18 mouse cellular contexts compared by ENCODE assay signal in genomic region chr6:135397089-135397488, GRCm38 (mm10). TPM values are rescaled to one million over a fixed set of nuclear protein-coding genes. Genes with fewer than 3 reads are reported as not detected.
DNase-seq lines count a peak whose midpoint lies in the region; ATAC-seq and TF ChIP-seq lines count a peak whose summit lies in the region.
"Had no signal": no experiment of that assay in that cellular context is flagged by ENCODE, and none has a peak within 500 bp of the region (broad histone marks: within the 10 kb centered on the region; RNA-seq: fewer than 3 reads in every experiment).

No protein-coding gene starts in this region.

- no peak overlapping the region for H3K4me2 ChIP-seq in liver, embryonic 11.5 days
- no peak overlapping the region for H3K4me2 ChIP-seq in CH12.LX (ENCODE audit: insufficient read depth, low read depth, poor library complexity, severe bottlenecking)
- H3K4me2 ChIP-seq: forebrain, embryonic 13.5 days; hindbrain, embryonic 13.5 days had no signal

- H3K36me3 ChIP-seq in liver, embryonic 11.5 days (ENCODE audit: control insufficient read depth, insufficient read depth, low read length): no peaks in the 10 kb centered on the region
- H3K36me3 ChIP-seq in CH12.LX (replicated peaks in 1 of 2; ENCODE audit: control insufficient read depth in 1 of 2, insufficient read depth in 1 of 2, low read length in 1 of 2): no peaks in the 10 kb centered on the region
- H3K36me3 ChIP-seq: embryonic facial prominence, embryonic 10.5 days; hindbrain, embryonic 13.5 days; midbrain, embryonic 10.5 days had no signal

- WGBS in liver, embryonic 11.5 days: 74% methylated on average over 4 of the region's 4 CpGs

- no peaks in the 10 kb centered on the region for H3K9me3 ChIP-seq in liver, embryonic 11.5 days (ENCODE audit: control insufficient read depth, low read length)
- no peaks in the 10 kb centered on the region for H3K9me3 ChIP-seq in CH12.LX (replicated peaks; ENCODE audit: low read length)
- H3K9me3 ChIP-seq: embryonic facial prominence, embryonic 10.5 days; forebrain, embryonic 13.5 days; hindbrain, embryonic 13.5 days; midbrain, embryonic 10.5 days had no signal

- no peak for TF ChIP-seq POLR2A in CH12.LX (IDR thresholded peaks at IDR 0.05; ENCODE audit: low read depth, low read length)

- peak in 1 of 2 experiments; percentile 46; a peak in 2 of 4 replicates for TF ChIP-seq CTCF in CH12.LX (conservative IDR thresholded peaks at IDR 0.05 in 1 of 2, IDR thresholded peaks at IDR 0.05 in 1 of 2; ENCODE audit: low read depth in 2 of 2, low read length in 2 of 2)

- H3K27ac ChIP-seq in liver, embryonic 11.5 days (ENCODE audit: low read depth, low read length): no peak overlapping the region
- H3K27ac ChIP-seq in CH12.LX (ENCODE audit: insufficient read depth, low read depth): no peak overlapping the region
- H3K27ac ChIP-seq: embryonic facial prominence, embryonic 10.5 days; forebrain, embryonic 13.5 days; hindbrain, embryonic 13.5 days; midbrain, embryonic 10.5 days had no signal

- no peak for ATAC-seq in liver, embryonic 11.5 days (replicated peaks; ENCODE audit: low FRiP score)
- ATAC-seq: CD4-positive, CD25-positive, alpha-beta regulatory T cell, adult 4 months; forebrain, embryonic 13.5 days had no signal

- no peak; the same call in none of the 2 replicates for TF ChIP-seq RAD21 in CH12.LX (IDR thresholded peaks at IDR 0.05; ENCODE audit: low read depth, low read length)

- H3K4me1 ChIP-seq in liver, embryonic 11.5 days (replicated peaks; ENCODE audit: control insufficient read depth, insufficient read depth, low read length): no peaks in the 10 kb centered on the region
- no peaks in the 10 kb centered on the region for H3K4me1 ChIP-seq in CH12.LX (ENCODE audit: control insufficient read depth in 1 of 2, insufficient read depth in 2 of 2)
- H3K4me1 ChIP-seq: embryonic facial prominence, embryonic 10.5 days; forebrain, embryonic 13.5 days; hindbrain, embryonic 13.5 days; midbrain, embryonic 10.5 days had no signal

- no peaks in the 10 kb centered on the region for H3K79me2 ChIP-seq in CH12.LX (replicated peaks; ENCODE audit: control insufficient read depth, extremely low read depth, insufficient read depth, poor library complexity, severe bottlenecking)

- no peak overlapping the region for H3K9ac ChIP-seq in liver, embryonic 11.5 days (ENCODE audit: low read depth, low read length)
- no peak overlapping the region for H3K9ac ChIP-seq in CH12.LX (ENCODE audit: insufficient read depth, low read depth)
- H3K9ac ChIP-seq: forebrain, embryonic 13.5 days; hindbrain, embryonic 13.5 days had no signal

- TF ChIP-seq EP300 in CH12.LX (IDR thresholded peaks at IDR 0.05; ENCODE audit: low read length): no peak

- no peak overlapping the region for H3K4me3 ChIP-seq in liver, embryonic 11.5 days (ENCODE audit: low read depth, low read length)
- H3K4me3 ChIP-seq in CH12.LX (replicated peaks in 1 of 3; ENCODE audit: low read depth in 2 of 3, low read length in 2 of 3, poor library complexity in 1 of 3): no peak overlapping the region
- H3K4me3 ChIP-seq: embryonic facial prominence, embryonic 10.5 days; forebrain, embryonic 13.5 days; hindbrain, embryonic 13.5 days; midbrain, embryonic 10.5 days had no signal

- dilution Hi-C loops in CH12.LX (cut with MboI; ENCODE audit: extremely low pct_ligation_motif_present, extremely low pct_unique_long_range_greater_than_20kb, low sequenced_read_pairs): no loop called here

- in situ Hi-C loops in CH12.LX (cut with MboI; ENCODE audit: low pct_ligation_motif_present, low pct_unique_long_range_greater_than_20kb, low sequenced_read_pairs): no loop called here

- no peaks in the 10 kb centered on the region for H3K27me3 ChIP-seq in liver, embryonic 11.5 days (replicated peaks; ENCODE audit: control insufficient read depth, insufficient read depth, low read length)
- peaks cover 6% of the 10 kb centered on the region for H3K27me3 ChIP-seq in CH12.LX (replicated peaks)
- H3K27me3 ChIP-seq: forebrain, embryonic 13.5 days; hindbrain, embryonic 13.5 days had no signal

- DNase-seq in liver (peak; percentile 40), 416B (ENCODE audit: low read depth) (peak; percentile 52), CH12.LX (ENCODE audit: extremely low read depth) (peak; percentile 31)
- no peak for DNase-seq in liver, embryonic 11.5 days (ENCODE audit: low spot score)
- DNase-seq in induced T-regulatory cell, adult 2 months (ENCODE audit: low read depth): peak; percentile 32
- DNase-seq in urinary bladder, postnatal 36 days (ENCODE audit: low spot score in 2 of 2): no peak
- no peak for DNase-seq in layer of hippocampus, postnatal 14 days (ENCODE audit: low spot score in 2 of 2)
- DNase-seq: cerebellum, postnatal 25 days; gastrocnemius, postnatal 36 days; heart, postnatal 10 days; kidney, adult 2 months; kidney, postnatal 25 days; lung, postnatal 14 days had no signal

TF ChIP-seq in CH12.LX, 34 proteins besides CTCF, POLR2A, EP300 and RAD21:
- TF ChIP-seq SIN3A (IDR thresholded peaks at IDR 0.05; ENCODE audit: low read length): no peak
- TF ChIP-seq TBP (conservative IDR thresholded peaks at IDR 0.05; ENCODE audit: low read depth, low read length): no peak
- TF ChIP-seq NELFE (IDR thresholded peaks at IDR 0.05; ENCODE audit: low read depth, low read length): no peak
- no peak for TF ChIP-seq ZNF384 (IDR thresholded peaks at IDR 0.05; ENCODE audit: low read depth, low read length)
- TF ChIP-seq JUN (IDR thresholded peaks at IDR 0.05; ENCODE audit: insufficient read depth, low read depth, low read length): no peak
- no peak for TF ChIP-seq JUND (conservative IDR thresholded peaks at IDR 0.05; ENCODE audit: low read depth, low read length)
- TF ChIP-seq NRF1 (IDR thresholded peaks at IDR 0.05; ENCODE audit: low read depth, low read length): no peak
- no peak for TF ChIP-seq USF1 (IDR thresholded peaks at IDR 0.05; ENCODE audit: low read depth, low read length)
- no peak for TF ChIP-seq TCF12 (IDR thresholded peaks at IDR 0.05; ENCODE audit: low read depth, low read length)
- no peak for TF ChIP-seq MAFK (IDR thresholded peaks at IDR 0.05; ENCODE audit: insufficient replicate concordance, low read length)

RNA-seq across cellular contexts. Expression of gene Emp1, which starts 34.7 kb away (rescaled TPM):
- polyA plus RNA-seq in liver, embryonic 11.5 days (2014; fragmentation: Nextera tagmentation; extraction: Ambion mirVana): 0.81 and 1.5 TPM in 2 replicates
- total RNA-seq in CH12.LX (2012; rRNA removed) (1.9 and 2.5 TPM in 2 replicates), CH12.LX (2014; rRNA removed) (11.3 and 14.6 TPM in 2 replicates)
- polyA plus RNA-seq in CH12.LX (2012; ENCODE audit: insufficient read length, low read depth): 6.4 and 7.0 TPM in 2 replicates
- 1 to 10 TPM; 2.8 to 6.2 TPM for total RNA-seq in layer of hippocampus, postnatal 14 days (2021)

Comparison
In these comparisons a context has a peak if more than half of its experiments do, and no peak if none do; other contexts are left out.
1. DNase-seq: peak in liver (single experiment), 416B (single experiment), CH12.LX (single experiment) and induced T-regulatory cell, adult 2 months (single experiment); none in liver, embryonic 11.5 days (single experiment), urinary bladder, postnatal 36 days (0 of 2) and layer of hippocampus, postnatal 14 days (0 of 2).